Mouse (Mus musculus) heart, postnatal 0 days (tissue): ENCODE results near the gene Cfap126.

Source experiments
- CTCF ChIP-seq: IDR thresholded peaks from 2 replicates; pipeline ENCODE4 v1.5.1; 2016; ENCODE audit warnings: antibody characterized with exemption, control low read depth, low read depth
- EP300 ChIP-seq: IDR thresholded peaks from 2 replicates; pipeline ENCODE4 v1.6.1; 2016; ENCODE audit warnings: antibody characterized with exemption, low read depth

GRCm38 (mm10) chr1:171096110-171096964 is 17.4 kb upstream of the Cfap126 start:
- TF ChIP-seq CTCF (no peak), EP300 (no peak)
